Mouse (Mus musculus) spleen, adult 18-20 months (tissue): ENCODE data around the gene Eif3d.
"Not testable (repeated sequence)": the region's sequence is repeated elsewhere in the genome, so short reads cannot be mapped to it uniquely, and the experiment has no call there.

ENCODE experiments used
- DNase-seq, 2 experiments: peaks; one replicate each; pipeline ENCODE4 v3.0.0; 2022; ENCODE audit warnings: mixed read lengths in 2 of 2

Gene Eif3d

GRCm38 (mm10) chr15:77970470-77971292 lies at the start of gene Eif3d:
Gene Eif3d (minus strand): TSS chr15:77970813.
- DNase-seq = peak; percentile 90 to 97

- DNase-seq = no peak
Measured at GRCm38 (mm10) chr15:78014046-78014445, 43.4 kb upstream of the Eif3d start.

DNA sequence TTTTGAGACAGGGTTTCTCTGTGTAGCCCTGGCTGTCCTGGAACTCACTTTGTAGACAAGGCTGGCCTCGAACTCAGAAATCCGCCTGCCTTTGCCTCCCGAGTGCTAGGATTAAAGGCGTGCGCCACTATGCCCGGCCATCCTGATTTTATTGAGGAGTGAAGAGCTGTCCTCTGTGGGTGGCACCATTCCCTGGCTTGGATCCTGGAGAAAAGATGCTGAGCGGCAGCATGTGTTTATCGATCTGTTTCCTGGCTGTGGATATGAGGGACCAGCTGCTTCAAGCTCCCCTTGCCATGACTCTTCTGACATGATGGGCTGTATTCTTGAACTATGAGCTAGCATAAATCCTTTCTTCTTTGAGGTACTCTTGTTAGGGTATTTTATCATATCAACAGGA lies 37.6 kb upstream of the Eif3d start:
- DNase-seq = not testable (repeated sequence)

DNA sequence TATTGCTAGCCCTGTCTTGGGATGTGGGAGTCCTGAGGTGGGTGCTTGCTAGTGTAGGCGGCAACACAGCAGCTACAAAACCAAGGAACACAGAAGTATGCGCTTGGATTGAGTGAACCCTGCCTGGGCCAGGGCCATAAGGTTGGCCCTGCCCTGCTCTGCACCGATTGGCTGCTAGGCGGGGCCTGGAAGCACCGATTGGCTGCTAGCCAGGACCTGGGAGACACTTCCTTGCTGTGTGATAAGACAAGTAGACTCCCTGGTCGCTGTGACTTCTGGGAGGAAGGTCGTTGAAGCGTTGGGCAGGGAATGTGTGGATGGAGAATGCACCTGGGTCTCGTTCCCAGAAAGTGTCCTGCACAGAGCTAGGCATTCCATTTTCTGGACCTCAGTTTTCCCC lies 33.3 kb upstream of the Eif3d start:
- DNase-seq = no peak

DNA sequence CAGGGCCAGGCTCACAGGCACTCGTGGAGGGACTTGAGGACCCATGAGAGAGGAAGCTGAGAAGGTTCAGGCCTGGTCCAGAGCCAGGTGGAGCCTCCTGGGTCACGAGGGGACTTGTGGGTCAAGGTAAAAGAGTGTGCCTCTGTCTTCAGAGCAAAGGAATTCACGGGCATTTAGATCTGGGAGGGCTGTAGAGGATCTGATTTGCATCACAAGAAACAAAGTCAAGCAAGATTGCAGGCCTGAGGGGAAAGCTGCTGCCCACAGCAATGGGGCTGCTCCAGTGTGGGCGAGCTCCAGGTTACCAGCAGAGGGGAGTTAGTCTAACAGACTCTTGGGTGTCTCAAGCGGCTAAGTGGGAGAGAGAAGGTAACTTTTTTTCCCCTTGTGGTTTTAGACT lies 30.8 kb upstream of the Eif3d start:
- no peak for DNase-seq

DNA sequence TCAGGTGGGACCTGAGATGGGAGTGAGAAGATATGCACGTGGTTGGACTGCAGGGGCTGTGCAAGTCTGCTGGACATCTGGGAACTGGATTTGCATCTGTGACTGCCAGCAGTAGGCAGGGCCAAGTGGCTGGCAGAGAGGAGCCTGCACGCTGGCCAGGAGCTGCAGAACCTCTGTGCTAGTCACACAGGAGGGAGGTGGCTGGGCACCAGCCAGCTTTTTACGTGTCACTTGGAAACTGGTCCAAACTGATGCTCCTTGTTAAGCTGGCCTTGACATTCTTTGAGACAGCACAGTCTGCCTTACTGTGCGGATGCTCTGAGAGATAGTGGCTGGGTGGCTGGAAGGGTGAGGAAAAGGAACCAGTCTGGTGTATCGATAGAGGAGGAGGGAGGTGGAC lies 17.9 kb upstream of the Eif3d start:
- DNase-seq = no peak

GRCm38 (mm10) chr15:77983391-77983790 lies 12.8 kb upstream of the Eif3d start:
- DNase-seq = no peak

GRCm38 (mm10) chr15:77982195-77982939 lies 11.8 kb upstream of the Eif3d start:
- peak in 1 of 2 experiments; percentile 43 for DNase-seq

GRCm38 (mm10) chr15:77981181-77981680 lies 10.6 kb upstream of the Eif3d start:
- no peak for DNase-seq

GRCm38 (mm10) chr15:77979427-77979865 lies 8.8 kb upstream of the Eif3d start:
- DNase-seq = no peak

GRCm38 (mm10) chr15:77977663-77978062 lies 7.0 kb upstream of the Eif3d start:
- no peak for DNase-seq

DNA sequence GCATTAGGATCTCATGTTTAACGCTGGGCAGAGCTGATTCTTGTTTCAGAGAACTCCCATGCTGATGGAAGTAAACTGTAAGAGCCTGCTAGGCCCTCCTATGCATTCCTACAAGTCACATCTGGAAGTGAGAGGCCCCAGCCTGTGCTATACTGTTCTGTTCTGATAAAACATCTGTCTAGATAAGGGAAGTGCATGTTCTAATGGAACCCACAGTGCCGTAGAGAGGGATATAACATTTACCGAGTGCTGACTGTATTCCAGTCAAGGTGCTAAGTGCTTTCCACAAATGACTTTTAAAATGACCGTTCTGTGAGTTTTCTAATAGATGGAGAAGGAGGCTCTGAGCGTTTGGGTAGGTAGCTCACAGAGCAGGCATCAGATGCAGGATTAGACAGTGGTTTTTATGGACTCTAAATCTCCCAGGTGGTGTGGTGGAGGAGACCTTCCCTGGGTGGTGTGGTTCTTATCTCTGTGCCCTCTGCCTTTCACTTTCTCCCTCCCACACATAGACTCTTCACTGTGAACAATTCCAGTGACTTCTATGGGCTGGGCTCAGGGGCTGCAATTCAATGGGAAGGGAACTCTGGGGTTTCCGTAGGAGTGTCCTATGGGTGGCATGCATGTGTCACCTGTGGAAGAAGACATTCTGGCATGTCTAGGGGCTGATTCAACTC lies 3.7 kb upstream of the Eif3d start:
- no peak for DNase-seq

GRCm38 (mm10) chr15:77969940-77970469 lies 608 bp downstream of the Eif3d start:
- no peak for DNase-seq

DNA sequence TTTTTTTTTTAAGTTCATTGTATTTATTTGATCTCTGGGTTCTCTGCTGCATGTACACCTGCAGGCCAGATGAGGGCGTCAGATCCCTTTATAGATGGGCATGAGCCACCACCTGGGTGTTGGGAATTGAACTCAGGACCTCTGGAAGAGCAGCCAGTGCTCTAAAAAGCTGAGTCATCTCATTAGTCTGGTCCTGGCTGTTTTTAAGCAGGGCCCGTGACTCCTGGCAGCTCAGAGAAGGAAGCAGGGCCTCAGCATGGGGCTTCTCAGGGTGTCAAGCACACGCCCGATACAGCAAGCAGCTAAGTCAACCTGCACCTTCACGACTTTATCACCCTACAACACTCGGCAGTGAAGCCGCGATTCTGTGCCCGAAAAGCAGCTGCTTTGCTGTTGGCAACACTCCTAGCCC lies 5.5 kb downstream of the Eif3d start:
- DNase-seq = no peak

DNA sequence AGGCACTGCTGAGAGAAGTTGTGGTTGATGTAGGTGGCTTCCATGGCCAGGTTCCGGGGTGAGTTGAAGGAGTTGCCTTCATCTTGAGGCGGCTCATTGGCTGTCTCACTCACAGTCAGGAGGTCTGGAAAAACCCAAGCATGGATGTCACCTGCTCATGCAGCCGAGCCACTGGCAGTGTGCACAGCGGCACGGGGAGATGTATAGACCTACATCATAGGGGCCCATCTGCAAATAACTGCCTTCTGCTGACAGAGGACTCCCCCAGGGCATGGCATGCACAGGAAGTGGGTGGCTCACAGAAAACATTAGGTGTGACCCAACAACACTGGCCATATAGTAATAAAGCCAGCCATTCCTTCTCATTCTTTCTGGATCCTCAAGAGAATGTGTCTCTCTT lies 8.2 kb downstream of the Eif3d start:
- DNase-seq = no peak

DNA sequence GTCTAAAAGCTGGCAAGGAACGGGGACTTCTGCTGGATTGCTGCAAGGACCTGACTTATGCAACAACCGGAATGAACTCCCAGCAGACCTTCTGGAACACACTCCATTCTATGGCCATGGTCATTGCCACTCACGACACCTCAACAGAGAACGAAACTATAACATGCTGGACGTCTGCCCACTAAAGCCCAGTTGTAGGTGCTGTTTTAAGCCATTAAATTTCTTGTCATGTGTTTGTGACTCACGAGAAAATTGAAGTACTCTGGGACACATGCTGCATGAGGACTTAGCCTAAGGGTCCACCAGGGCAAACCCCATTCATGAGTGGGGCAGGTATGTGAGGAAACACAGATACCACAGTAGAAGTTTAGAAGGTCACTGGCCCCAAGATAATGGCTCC lies 9.9 kb downstream of the Eif3d start:
- no peak for DNase-seq

GRCm38 (mm10) chr15:77958071-77958470 lies 12.5 kb downstream of the Eif3d start:
- no peak for DNase-seq

DNA sequence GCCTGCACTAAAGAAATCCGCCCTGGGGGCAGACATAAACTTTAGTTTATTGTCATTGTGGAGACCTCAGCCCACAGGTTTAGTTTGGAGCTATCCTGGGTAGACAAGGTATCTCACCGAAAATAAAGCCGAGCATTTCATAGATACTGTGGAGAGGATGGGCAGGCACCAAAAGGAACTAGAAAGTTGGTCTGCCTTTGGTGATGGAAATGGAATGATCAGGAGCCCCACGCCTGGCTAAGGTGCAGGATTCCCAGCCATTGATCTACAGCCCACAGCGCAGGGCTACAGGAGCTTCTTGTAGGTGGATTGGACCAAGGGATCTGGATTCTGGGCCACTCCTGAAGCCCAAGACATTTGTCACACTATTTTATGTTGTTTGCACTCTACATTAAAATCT lies 13.0 kb downstream of the Eif3d start:
- DNase-seq = no peak

DNA sequence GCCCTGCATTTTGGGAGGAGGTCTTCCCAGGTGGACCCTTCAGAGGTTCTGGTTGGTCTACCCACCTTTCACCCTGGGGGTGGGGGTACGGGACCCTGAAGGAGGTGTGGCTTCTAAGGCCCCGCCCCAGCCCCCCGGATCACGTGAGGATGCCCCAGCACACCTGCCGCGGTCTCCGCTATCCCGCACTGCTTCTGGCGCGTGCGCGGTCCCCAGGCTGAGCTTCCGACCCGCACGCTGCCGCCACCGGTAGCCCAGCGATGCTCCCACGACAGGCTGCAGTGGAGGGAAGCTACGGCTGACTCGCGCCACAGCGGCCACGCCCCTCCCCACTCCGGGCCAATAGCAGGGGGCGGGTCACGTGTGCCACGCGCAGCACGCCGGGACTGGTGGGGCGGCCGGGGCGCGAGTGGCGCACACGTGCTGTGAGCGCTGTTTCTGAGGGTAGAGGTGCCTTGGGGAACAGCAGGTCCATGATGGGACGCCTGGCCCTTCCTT lies 14.2 kb downstream of the Eif3d start, which contains the start of gene Foxred2:
Gene Foxred2 (minus strand): TSS at position 319 of the 498 bp plus-strand sequence.
- DNase-seq = peak; percentile 80 to 84

DNA sequence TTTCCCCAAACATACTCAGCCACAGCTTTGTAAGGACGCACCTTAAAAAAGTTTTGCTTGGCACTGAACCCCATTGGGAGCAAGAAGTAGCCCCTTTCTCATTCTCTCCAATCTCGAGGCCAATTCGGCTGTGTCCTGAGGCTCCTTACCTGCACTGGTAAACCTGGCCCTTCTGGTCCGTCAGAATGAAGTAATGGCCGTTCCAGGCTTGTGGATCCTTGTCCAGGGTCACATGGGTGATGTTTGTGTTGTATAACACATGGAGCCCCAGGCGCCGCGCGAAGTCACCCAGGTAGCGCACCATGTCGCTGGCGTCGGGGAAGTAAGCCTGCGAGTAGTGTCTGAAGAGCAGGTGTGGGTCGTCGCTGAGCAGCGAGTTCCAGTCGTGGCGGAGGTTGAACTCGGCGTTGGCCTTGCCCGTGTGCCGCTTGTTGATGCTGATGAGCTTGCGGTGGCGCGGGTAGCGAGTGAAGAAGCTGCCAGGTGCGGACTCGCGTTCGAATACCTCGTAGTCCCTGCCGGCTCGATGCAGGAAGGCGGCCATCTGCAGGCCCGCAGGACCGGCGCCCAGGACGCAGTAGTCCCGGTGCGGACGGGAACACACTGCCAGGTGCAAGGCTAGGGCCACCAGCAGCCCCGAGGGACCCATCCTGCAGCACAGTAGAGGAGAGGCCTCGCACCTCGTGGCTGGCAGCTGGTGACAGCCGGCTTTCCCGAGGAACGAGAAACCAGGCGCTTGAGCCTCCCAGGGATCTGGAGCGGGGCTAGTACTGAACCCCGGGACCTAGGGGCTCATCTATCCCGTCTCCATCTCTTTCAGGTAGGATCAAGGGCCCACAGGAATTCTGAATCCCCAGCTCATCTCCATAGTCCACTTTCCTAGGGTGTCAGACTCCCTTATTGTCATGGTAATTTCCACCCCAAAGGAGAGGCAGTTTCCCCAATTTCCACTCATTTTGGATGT lies 14.9 kb downstream of the Eif3d start:
- peak in 1 of 2 experiments; percentile 19 for DNase-seq

DNA sequence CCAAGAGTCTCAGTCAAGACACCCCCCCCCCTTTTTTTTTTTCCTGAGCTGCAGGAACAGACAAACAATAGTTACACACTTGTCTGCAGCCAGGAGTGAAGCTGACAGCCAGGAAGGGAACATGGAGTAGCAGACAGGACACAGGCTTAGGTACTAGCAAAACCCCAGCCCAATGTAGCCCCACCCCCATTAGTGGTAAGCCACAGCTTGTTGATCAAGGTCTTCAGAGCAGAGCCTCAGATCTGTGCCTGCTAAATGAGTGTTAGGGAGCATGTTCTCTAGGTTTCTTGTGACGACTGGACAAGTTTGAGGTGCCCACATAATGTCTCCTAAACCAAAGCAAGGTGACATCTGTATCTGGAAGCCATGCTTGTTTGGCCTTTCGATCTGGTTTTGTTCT lies 16.3 kb downstream of the Eif3d start:
- DNase-seq = no peak
